In genomic region chr8:120248031-120248430, GRCm38 (mm10) we compare ENCODE assay signal across 15 mouse cellular contexts. TPM values are rescaled to one million over a fixed set of nuclear protein-coding genes. Genes with fewer than 3 reads are reported as not detected.
DNase-seq lines count a peak whose midpoint lies in the region; ATAC-seq and TF ChIP-seq lines count a peak whose summit lies in the region.
"Had no signal": no experiment of that assay in that cellular context is flagged by ENCODE, and none has a peak within 500 bp of the region (broad histone marks: within the 10 kb centered on the region; RNA-seq: fewer than 3 reads in every experiment).

No protein-coding gene starts in this region.

- H3K9ac ChIP-seq in lung, embryonic 14.5 days, result no peak overlapping the region
- H3K9ac ChIP-seq in lung, postnatal 0 days (replicated peaks; ENCODE audit: low read depth), result no peak overlapping the region
- H3K9ac ChIP-seq in stomach, postnatal 0 days (ENCODE audit: low read length), result no peak overlapping the region
- no peak overlapping the region for H3K9ac ChIP-seq in kidney, embryonic 16.5 days (replicated peaks; ENCODE audit: low read length)
- H3K9ac ChIP-seq: hindbrain, embryonic 15.5 days; midbrain, embryonic 15.5 days had no signal

- DNase-seq in gastrocnemius, postnatal 25 days, result peak; percentile 58
- no peak for DNase-seq in gastrocnemius, postnatal 4 days (ENCODE audit: low spot score in 2 of 2)
- DNase-seq in lung, embryonic 14.5 days, result peak; percentile 40
- DNase-seq in lung, postnatal 25 days (ENCODE audit: low spot score), result no peak
- DNase-seq in lung, postnatal 0 days (ENCODE audit: low spot score), result peak; percentile 47
- no peak for DNase-seq in stomach, postnatal 0 days (ENCODE audit: low spot score)
- DNase-seq: cerebellum, adult 18-20 months; kidney, adult 11 months; kidney, postnatal 10 days had no signal

- H3K27ac ChIP-seq in lung, embryonic 14.5 days (ENCODE audit: low read depth), result peak overlapping the region; percentile 27; the same call in 1 of the 2 replicates
- H3K27ac ChIP-seq in lung, postnatal 0 days (ENCODE audit: low read length), result no peak overlapping the region; the same call in 1 of the 2 replicates
- H3K27ac ChIP-seq in stomach, postnatal 0 days (replicated peaks), result 0 out of 2 replicates have a peak overlapping the region, but pooled peaks have one; percentile 18
- H3K27ac ChIP-seq in kidney, embryonic 16.5 days (ENCODE audit: low read length), result no peak overlapping the region
- H3K27ac ChIP-seq: hindbrain, embryonic 15.5 days; layer of hippocampus, adult 2 months; midbrain, embryonic 15.5 days had no signal

- TF ChIP-seq EP300 in lung, postnatal 0 days (IDR thresholded peaks at IDR 0.05), result no peak
- TF ChIP-seq EP300 in stomach, postnatal 0 days (optimal IDR thresholded peaks at IDR 0.05), result no peak

- WGBS in lung, embryonic 14.5 days, result 43% methylated on average over 7 of the region's 7 CpGs
- 41% methylated on average over 7 of the region's 7 CpGs for WGBS in lung, postnatal 0 days
- WGBS in stomach, postnatal 0 days, result 51% methylated on average over 7 of the region's 7 CpGs
- 81% methylated on average over 7 of the region's 7 CpGs for WGBS in kidney, embryonic 16.5 days

- H3K27me3 ChIP-seq in lung, embryonic 14.5 days (ENCODE audit: insufficient read depth, low read length), result no peaks in the 10 kb centered on the region
- no peaks in the 10 kb centered on the region for H3K27me3 ChIP-seq in lung, postnatal 0 days (replicated peaks; ENCODE audit: insufficient read depth, low read length)
- no peaks in the 10 kb centered on the region for H3K27me3 ChIP-seq in stomach, postnatal 0 days (ENCODE audit: control insufficient read depth, insufficient read depth, low read length)
- H3K27me3 ChIP-seq in kidney, embryonic 16.5 days (ENCODE audit: insufficient read depth, low read length), result no peaks in the 10 kb centered on the region
- H3K27me3 ChIP-seq: hindbrain, embryonic 15.5 days; midbrain, embryonic 15.5 days had no signal

- no peak overlapping the region for H3K4me2 ChIP-seq in lung, embryonic 14.5 days
- no peak overlapping the region for H3K4me2 ChIP-seq in lung, postnatal 0 days (replicated peaks; ENCODE audit: low read depth, low read length)
- no peak overlapping the region for H3K4me2 ChIP-seq in stomach, postnatal 0 days (replicated peaks; ENCODE audit: low read depth)
- no peak overlapping the region for H3K4me2 ChIP-seq in kidney, embryonic 16.5 days (replicated peaks; ENCODE audit: low read depth, low read length)
- H3K4me2 ChIP-seq: hindbrain, embryonic 15.5 days; midbrain, embryonic 15.5 days had no signal

- H3K36me3 ChIP-seq in lung, embryonic 14.5 days (ENCODE audit: insufficient read depth), result peaks cover 4% of the 10 kb centered on the region; the same call in 1 of the 2 replicates
- H3K36me3 ChIP-seq in lung, postnatal 0 days (ENCODE audit: insufficient read depth, low read length), result no peaks in the 10 kb centered on the region
- H3K36me3 ChIP-seq in stomach, postnatal 0 days (ENCODE audit: control insufficient read depth, insufficient read depth, low read length), result no peaks in the 10 kb centered on the region
- peaks cover 10% of the 10 kb centered on the region for H3K36me3 ChIP-seq in kidney, embryonic 16.5 days (ENCODE audit: insufficient read depth, low read length)
- H3K36me3 ChIP-seq: G1E; hindbrain, embryonic 15.5 days; midbrain, embryonic 15.5 days had no signal

- no peak for TF ChIP-seq CTCF in lung, embryonic 14.5 days (IDR thresholded peaks at IDR 0.05; ENCODE audit: low read depth)
- no peak for TF ChIP-seq CTCF in lung, postnatal 0 days (IDR thresholded peaks at IDR 0.05)
- TF ChIP-seq CTCF in stomach, postnatal 0 days (IDR thresholded peaks at IDR 0.05; ENCODE audit: low read depth), result no peak

- no peaks in the 10 kb centered on the region for H3K9me3 ChIP-seq in lung, embryonic 14.5 days (ENCODE audit: low read depth, low read length)
- no peaks in the 10 kb centered on the region for H3K9me3 ChIP-seq in lung, postnatal 0 days (ENCODE audit: low read length)
- no peaks in the 10 kb centered on the region for H3K9me3 ChIP-seq in stomach, postnatal 0 days (ENCODE audit: control insufficient read depth, low read length)
- peaks cover 5% of the 10 kb centered on the region; the same call in 1 of the 2 replicates for H3K9me3 ChIP-seq in kidney, embryonic 16.5 days (ENCODE audit: low read length)
- H3K9me3 ChIP-seq: G1E; hindbrain, embryonic 15.5 days; midbrain, embryonic 15.5 days had no signal

- no peak for ATAC-seq in lung, embryonic 14.5 days (ENCODE audit: insufficient read depth)
- ATAC-seq in lung, postnatal 0 days, result peak; percentile 16
- ATAC-seq in stomach, postnatal 0 days (ENCODE audit: low FRiP score, low TSS enrichment), result no peak
- ATAC-seq in kidney, embryonic 16.5 days (ENCODE audit: low FRiP score, low TSS enrichment), result no peak
- ATAC-seq: midbrain, embryonic 15.5 days had no signal

- peaks cover 35% of the 10 kb centered on the region for H3K4me1 ChIP-seq in lung, embryonic 14.5 days (ENCODE audit: insufficient read depth)
- no peaks in the 10 kb centered on the region for H3K4me1 ChIP-seq in lung, postnatal 0 days (ENCODE audit: insufficient read depth, low read depth, low read length)
- peaks cover 6% of the 10 kb centered on the region; the same call in 1 of the 2 replicates for H3K4me1 ChIP-seq in stomach, postnatal 0 days (replicated peaks; ENCODE audit: control insufficient read depth, insufficient read depth)
- peaks cover 13% of the 10 kb centered on the region for H3K4me1 ChIP-seq in kidney, embryonic 16.5 days (ENCODE audit: insufficient read depth, low read length)
- H3K4me1 ChIP-seq: megakaryocyte, embryonic 14.5 days had no signal

- no peak overlapping the region for H3K4me3 ChIP-seq in lung, embryonic 14.5 days (ENCODE audit: low read depth, low read length)
- no peak overlapping the region for H3K4me3 ChIP-seq in lung, postnatal 0 days (ENCODE audit: low read depth, low read length)
- no peak overlapping the region for H3K4me3 ChIP-seq in stomach, postnatal 0 days (ENCODE audit: low read depth, low read length)
- H3K4me3 ChIP-seq in kidney, embryonic 16.5 days (ENCODE audit: low read length), result no peak overlapping the region
- H3K4me3 ChIP-seq: hindbrain, embryonic 15.5 days; layer of hippocampus, adult 2 months; megakaryocyte, embryonic 14.5 days; midbrain, embryonic 15.5 days had no signal

RNA-seq across cellular contexts. Expression of gene Gse1, which starts 19.8 kb away (rescaled TPM):
- 10 to 100 TPM; 23.1 to 27.1 TPM for total RNA-seq in gastrocnemius, postnatal 25 days (2021)
- total RNA-seq in gastrocnemius, postnatal 4 days (2021), result 10 to 100 TPM; 45.9 to 48.7 TPM
- polyA plus RNA-seq in lung, embryonic 14.5 days (2014; fragmentation: Nextera tagmentation; extraction: Ambion mirVana), result 12.7 and 14.3 TPM in 2 replicates
- polyA plus RNA-seq in lung, postnatal 0 days (2015; fragmentation: Nextera tagmentation; extraction: Ambion mirVana), result 9.5 and 9.9 TPM in 2 replicates
- polyA plus RNA-seq in stomach, postnatal 0 days (2015; fragmentation: Nextera tagmentation; extraction: Ambion mirVana), result 6.4 and 7.0 TPM in 2 replicates
- polyA plus RNA-seq in kidney, embryonic 16.5 days (2015; fragmentation: Nextera tagmentation; extraction: Ambion mirVana), result 6.7 and 7.9 TPM in 2 replicates

Comparison
In these comparisons a context has a peak if more than half of its experiments do, and no peak if none do; other contexts are left out.
1. DNase-seq: peak in gastrocnemius, postnatal 25 days (single experiment), lung, embryonic 14.5 days (single experiment) and lung, postnatal 0 days (single experiment); none in gastrocnemius, postnatal 4 days (0 of 2), lung, postnatal 25 days (single experiment) and stomach, postnatal 0 days (single experiment).
2. H3K27ac ChIP-seq: peak in lung, embryonic 14.5 days (single experiment) and stomach, postnatal 0 days (single experiment); none in lung, postnatal 0 days (single experiment) and kidney, embryonic 16.5 days (single experiment).